Mouse (Mus musculus): Measurements from ENCODE around the gene Foxp1.

GRCm38 (mm10) chr6:99001637-99002036 lies 520.9 kb downstream of the Foxp1 start:
- no peak for TF ChIP-seq CTCF (IDR thresholded peaks at IDR 0.05; ENCODE audit: low read depth)
- no peak for TF ChIP-seq EP300 (IDR thresholded peaks at IDR 0.05; ENCODE audit: low read depth)
